Mouse (Mus musculus): ENCODE data around the gene Dpysl4.

The Dpysl4 gene

DNA sequence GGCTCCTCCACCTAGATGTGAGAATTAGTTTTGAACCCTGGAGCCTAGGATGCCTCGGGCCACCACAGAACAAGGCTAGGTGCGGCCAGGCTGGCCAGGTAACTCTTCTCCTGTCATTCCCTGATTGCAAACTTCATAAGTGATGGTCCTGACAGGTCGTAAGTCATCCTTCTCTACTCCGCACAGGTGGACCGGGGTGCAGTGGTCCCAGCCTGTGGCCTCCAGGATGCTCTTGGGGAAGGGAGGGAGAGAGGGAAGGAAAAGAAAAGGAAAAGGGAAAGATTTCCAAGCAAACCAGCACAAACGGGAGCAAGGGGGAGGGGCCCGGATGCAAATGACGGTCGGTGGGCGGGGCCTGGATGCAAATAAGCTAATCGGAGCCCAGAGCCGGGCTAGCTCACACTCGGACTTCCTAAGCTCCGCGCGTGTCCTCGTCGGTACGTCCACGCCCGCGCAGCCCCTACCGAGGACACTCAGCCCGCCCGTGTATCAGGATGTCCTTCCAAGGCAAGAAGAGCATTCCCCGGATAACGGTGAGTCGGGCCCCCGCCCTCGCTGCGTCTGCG lies at the start of gene Dpysl4:
Gene Dpysl4, plus strand, starts transcription at position 373 of the 566 bp plus-strand sequence.
- DNase-seq (ENCODE audit: low read depth, low spot score) = peak; percentile 86

- peak; percentile 67 for DNase-seq (ENCODE audit: low read depth, low spot score)
These were observed 22.4 kb upstream of the Dpysl4 start for GRCm38 (mm10) chr7:139063406-139063805.

DNA sequence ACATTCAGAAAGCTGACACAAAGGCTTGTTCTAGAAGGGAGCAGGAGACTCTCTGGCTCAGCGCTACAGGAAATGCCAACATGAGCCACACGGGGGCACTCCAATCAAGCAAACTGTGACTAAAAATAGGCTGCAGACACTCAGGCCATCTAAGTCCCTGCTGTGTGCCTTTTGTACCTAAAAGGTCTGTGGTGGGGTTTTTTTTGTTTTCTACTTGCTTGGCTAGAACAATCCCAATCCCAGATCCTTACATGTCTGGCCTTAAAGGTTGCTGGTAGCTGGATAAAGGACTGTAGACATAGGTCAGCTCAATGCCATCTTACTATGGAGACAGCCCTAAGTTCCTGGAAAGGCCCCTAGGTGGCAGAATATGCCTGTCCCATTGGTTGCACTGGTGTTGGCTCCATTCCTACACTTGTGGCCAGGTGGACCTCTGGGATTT lies 17.6 kb upstream of the Dpysl4 start:
- peak; percentile 80 for DNase-seq (ENCODE audit: low read depth, low spot score)

DNA sequence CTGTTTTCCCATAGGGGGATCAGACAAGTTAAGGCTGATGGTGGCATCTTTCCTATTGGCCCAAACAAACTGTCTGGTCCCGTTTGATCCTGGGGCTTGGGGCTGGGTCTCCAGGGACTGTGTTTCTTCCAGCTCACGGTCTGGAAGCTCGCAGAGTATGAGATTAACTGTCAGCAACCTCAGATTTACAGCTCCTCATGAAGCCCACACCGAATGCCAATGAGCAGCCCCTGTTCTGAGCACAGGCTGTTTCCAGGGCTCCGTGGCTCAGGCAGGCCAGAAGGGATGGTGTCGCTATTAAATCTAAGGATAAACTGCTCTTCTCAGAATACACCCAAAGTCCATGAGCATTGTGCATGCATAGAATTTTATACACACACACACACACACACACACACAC lies 11.6 kb upstream of the Dpysl4 start:
- no peak for DNase-seq (ENCODE audit: low read depth, low spot score)

DNA sequence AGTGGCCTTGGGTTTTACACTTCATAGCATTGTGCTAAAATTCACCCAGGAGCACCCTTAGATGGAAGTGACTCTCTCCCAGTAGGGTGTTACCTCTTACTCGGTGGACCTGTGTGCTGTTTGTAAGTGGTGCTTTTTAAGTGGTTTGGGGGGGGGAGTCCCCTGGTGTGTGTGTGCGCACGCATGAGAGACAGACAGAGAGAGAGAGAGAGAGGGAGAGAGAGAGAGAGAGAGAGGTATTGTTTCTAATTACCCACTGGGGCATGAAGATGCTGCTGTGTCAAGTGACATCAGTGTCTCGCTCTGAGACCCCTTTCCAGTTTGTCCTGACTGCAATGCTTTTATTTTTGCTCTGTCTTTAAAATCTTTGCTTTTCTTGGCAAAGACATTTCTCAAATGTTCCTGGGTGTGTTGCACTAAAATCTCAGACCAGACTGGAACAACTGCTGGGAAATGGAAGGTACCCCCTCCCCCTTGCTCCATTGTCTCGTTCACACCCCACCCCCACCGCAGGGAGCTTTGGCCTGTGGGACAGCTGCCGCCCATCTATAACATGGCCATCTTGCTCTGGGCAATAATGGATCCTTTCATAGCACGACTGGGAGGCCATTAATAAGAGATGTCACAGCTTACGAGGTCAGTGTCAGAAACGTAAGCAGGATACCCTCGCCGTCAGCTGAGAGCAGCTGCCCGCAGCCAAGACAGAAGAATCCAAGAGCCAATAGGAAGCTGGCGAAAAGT lies 10.6 kb upstream of the Dpysl4 start:
- DNase-seq (ENCODE audit: low read depth, low spot score) = no peak

DNA sequence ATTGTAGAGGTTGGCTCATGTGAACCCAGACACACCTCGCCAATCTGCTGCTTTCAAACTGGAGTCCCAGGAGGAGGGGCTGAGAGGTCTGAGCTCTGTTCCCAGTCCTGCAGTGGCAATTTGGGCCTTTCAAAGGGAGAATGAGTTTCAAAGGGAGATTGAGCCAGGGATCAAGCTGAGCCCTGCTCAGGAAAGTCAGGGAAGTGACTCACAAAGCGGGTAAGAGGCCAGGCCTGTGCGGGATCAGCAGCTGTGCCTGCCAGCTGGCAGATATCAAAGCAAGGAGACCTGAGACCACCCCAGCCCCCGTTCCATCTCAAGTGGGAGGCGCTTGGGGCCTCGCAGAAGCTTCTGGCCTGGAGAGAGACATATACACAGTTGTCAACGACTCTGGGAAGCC lies 8.5 kb upstream of the Dpysl4 start:
- DNase-seq (ENCODE audit: low read depth, low spot score) = no peak

GRCm38 (mm10) chr7:139078181-139078580 lies 7.6 kb upstream of the Dpysl4 start:
- no peak for DNase-seq (ENCODE audit: low read depth, low spot score)

- peak; percentile 80 for DNase-seq (ENCODE audit: low read depth, low spot score)
These were observed 6.7 kb upstream of the Dpysl4 start for GRCm38 (mm10) chr7:139079141-139079540.

GRCm38 (mm10) chr7:139080714-139081113 lies 5.1 kb upstream of the Dpysl4 start:
- DNase-seq (ENCODE audit: low read depth, low spot score) = peak; percentile 60

GRCm38 (mm10) chr7:139081158-139081557 lies 4.6 kb upstream of the Dpysl4 start:
- no peak for DNase-seq (ENCODE audit: low read depth, low spot score)

- DNase-seq (ENCODE audit: low read depth, low spot score) = no peak
These were observed 3.5 kb upstream of the Dpysl4 start for GRCm38 (mm10) chr7:139082281-139082680.

GRCm38 (mm10) chr7:139084316-139084715 lies 1.5 kb upstream of the Dpysl4 start:
- peak; percentile 55 for DNase-seq (ENCODE audit: low read depth, low spot score)

DNA sequence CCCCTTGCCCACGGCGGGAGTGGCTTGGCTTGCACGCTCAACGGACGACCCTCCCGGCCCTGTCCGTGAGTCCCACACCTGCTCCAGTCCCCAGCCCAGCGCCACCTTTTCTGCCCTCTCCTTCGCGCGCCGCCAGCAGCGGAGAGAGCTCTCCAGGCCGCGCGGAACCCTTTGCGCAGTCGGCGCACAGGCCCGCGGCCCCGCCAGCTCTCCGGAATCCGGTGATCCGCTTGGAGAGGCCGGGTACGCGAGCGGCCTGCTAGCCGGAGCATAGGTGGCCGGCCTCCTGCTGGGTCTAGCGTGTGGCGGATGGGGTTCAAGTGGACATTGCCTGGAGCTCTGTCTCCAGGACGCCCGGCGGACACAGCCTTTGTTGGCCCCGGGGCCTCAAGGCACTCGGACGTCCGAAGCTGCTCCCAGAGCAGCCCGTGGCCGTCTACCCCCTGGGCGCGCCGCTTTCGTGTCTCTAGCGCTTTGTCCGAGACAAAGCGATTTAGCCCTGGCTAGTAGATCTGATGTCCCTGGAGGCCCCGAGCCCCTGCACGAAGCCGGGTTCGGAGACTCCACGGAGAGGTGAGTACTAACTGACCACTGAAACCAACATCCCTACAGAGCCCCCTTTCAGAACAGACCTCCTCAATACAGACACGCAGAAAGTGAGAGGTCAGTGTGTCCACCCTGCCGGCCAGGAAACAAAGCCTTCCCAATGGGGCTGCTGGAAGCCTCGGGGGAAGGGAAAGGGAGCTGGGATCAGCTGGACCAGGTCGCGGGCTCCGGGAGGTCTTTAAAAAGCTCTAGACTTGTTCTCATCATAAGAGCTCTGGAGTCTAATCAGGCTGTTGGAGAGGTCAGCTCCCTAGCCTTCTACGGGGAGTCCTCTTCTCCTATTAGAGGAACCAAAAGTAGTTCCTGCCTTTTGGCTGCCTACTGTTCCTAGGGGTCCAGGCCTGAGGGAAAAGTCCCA lies 676 bp downstream of the Dpysl4 start:
- no peak for DNase-seq (ENCODE audit: low read depth, low spot score)

DNA sequence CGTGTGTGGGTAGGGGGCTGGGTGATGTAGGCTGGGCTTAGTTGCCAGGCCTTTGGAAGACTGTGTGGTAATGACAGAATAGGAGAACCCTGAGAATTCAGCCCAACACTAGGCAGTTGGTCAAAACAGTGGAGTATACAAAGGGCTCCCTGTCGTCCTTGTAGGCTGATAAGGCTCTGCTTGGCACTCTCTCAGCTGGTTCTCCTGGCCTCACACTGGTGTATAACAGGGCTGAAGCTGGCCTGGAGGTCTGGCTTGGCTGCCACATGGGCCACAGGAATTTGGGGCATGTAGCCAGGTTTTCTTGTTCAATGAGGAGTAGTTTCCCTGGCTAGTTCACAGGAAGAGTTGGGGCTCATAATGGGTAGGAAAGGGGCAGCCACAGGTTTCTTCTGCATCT lies 2.0 kb downstream of the Dpysl4 start:
- no peak for DNase-seq (ENCODE audit: low read depth, low spot score)

- no peak for DNase-seq (ENCODE audit: low read depth, low spot score)
These were observed 4.4 kb downstream of the Dpysl4 start for GRCm38 (mm10) chr7:139089892-139090874.

GRCm38 (mm10) chr7:139091681-139092080 lies 5.9 kb downstream of the Dpysl4 start:
- no peak for DNase-seq (ENCODE audit: low read depth, low spot score)

GRCm38 (mm10) chr7:139092676-139093075 lies 6.9 kb downstream of the Dpysl4 start:
- no peak for DNase-seq (ENCODE audit: low read depth, low spot score)

DNA sequence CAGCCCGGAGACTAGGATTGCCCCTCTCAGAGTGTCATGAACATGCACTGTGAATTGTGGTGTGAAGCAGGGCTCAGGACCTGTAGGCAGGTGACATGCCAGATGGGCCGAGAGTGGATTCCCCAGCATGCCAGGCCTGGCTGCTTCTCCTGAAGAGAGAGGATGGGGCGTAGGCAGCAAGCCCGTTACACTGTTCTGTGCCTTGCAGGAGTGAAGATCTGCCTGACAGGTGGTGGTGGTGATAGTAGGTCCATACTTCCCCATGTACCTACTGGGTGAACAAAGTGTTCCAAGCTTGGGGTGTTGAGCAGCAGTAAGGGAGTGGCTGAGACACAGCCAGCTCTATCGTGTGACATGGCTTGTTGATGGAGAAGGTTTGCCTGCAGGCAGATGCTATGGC lies 7.3 kb downstream of the Dpysl4 start:
- no peak for DNase-seq (ENCODE audit: low read depth, low spot score)

- no peak for DNase-seq (ENCODE audit: low read depth, low spot score)
These were observed 8.0 kb downstream of the Dpysl4 start for GRCm38 (mm10) chr7:139093781-139094180.

DNA sequence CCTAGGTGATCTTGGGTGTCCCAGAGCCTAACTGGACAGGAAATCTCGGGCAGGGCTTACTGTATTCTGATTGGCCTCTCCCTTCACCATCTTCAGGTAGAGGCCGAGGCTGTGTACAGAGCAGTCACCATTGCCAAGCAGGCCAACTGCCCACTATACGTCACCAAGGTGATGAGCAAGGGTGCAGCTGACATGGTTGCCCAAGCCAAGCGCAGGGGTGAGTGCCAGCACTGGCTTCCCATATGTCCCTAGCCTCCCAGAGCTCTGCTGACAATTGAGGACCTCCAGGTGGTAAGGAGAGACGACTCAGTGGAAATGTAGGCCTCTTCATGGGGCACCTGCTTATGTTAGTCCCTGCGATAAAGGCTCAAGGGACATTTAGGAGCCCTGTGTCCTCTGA lies 9.0 kb downstream of the Dpysl4 start:
- no peak for DNase-seq (ENCODE audit: low read depth, low spot score)

DNA sequence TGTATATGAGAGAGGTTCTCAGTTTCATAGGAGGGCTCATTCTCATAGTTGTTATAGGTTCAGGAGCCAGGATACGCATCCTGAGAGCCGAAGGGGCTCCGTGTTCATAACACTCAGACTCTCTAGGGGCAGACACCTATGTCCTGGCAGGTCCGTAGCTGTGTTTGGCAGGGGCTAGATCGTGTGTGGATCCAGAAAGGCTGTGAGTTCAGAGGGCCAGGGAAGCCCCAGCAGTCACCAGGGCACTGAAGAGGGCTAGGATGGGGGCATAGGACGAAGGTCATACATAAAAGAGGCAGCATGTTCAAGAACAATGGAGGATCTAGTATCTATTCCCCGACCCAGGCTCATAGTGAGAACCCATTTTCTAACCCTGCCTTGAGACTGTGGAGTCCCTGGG lies 9.5 kb downstream of the Dpysl4 start:
- DNase-seq (ENCODE audit: low read depth, low spot score) = no peak

Measured in R1 (cell line).